Mouse (Mus musculus) thymus, postnatal 36 days (tissue): Measurements from ENCODE around the gene Lce1e.

ENCODE experiments used
- DNase-seq, 2 experiments: peaks; one replicate each; pipeline ENCODE4 v3.0.0; 2022; ENCODE audit warnings: mixed read lengths in 2 of 2

Lce1e gene

DNA sequence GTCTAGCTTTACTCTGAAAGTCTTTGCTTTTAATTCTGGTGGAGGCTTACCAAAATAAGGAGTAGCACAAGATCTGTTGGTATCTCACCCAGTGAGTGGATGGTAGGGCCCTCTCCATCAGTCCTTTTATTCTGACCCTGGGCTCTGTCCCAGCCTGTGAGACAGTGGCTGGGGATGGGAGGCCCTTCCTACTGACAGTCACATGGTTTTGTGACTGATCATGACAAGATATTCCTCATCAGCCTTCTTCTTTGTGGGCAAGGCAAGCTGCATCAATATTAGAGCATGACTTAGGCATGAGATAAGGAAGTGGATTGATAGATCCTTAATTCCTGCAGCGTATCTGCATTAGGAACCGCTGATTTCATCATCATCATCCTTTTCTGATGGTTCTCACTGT lies at the start of gene Lce1e:
Gene Lce1e (minus strand): TSS at position 101 of the 400 bp plus-strand sequence.
- no peak for DNase-seq

DNA sequence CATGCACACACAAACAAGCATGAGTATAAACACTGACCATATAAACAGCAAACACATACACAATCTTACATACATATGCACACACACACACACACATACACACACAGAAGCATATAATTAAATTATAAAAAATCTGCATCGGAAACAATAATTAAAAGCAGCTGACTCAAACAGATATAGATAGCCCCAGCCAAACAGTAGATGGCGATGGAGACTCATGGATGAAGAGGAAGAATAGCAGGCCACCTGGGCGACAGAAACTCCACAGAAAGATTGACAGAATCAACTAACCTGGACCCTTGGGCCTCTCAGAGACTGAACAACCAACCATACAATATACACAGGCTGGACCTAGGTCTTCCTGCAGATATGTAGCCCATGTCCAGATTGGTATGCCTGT lies 44.3 kb upstream of the Lce1e start:
- DNase-seq = no peak

DNA sequence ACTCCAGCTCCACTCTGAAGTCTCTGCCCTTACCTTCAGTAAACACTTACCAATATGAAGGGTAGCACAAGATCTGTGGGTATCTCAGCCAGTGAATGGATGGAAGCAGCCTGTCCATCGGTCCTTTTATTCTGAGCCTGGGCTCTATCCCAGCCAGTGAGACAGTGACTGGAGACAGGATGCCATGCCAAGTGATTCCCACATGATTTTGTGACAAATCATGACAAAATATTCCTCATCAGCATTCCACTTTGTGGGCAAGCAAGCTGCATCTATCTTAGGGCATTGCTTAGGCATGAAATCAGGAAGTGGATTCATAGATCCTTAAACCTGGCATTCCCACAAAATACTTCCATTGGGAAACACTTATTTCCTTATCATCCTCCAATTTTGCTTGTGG lies 43.4 kb upstream of the Lce1e start, which contains the start of gene Lce1g:
Gene Lce1g (minus strand): TSS at position 101 of the 400 bp plus-strand sequence.
- DNase-seq = no peak

- DNase-seq = no peak
Measured at GRCm38 (mm10) chr3:92738996-92739395, 30.1 kb upstream of the Lce1e start, which contains the start of gene Gm38119. TSS of gene Gm38119 (minus strand) at chr3:92739096.

GRCm38 (mm10) chr3:92722631-92723030 lies 13.8 kb upstream of the Lce1e start:
- no peak for DNase-seq

- no peak for DNase-seq
Measured at GRCm38 (mm10) chr3:92720250-92720649, 11.4 kb upstream of the Lce1e start, which contains the start of gene Lce1f. TSS of gene Lce1f (minus strand) at chr3:92720350.

DNA sequence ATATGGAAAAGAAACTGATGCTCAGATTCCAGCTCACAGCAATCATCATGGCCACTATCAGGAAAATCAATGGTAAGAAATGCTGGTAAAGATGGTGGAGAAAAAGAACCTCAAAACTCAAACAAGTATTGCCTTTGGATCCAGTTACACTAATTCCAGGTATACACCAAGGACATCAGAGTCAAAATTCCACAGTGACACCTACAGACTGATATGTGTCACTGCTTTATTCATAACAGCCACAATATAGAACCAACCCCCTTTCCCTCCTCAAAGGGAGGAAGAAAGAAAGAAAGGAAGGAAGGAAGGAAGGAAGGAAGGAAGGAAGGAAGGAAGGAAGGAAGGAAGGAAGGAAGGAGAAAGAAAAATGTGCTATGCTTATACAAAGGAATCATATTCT lies 6.2 kb upstream of the Lce1e start:
- no peak for DNase-seq

DNA sequence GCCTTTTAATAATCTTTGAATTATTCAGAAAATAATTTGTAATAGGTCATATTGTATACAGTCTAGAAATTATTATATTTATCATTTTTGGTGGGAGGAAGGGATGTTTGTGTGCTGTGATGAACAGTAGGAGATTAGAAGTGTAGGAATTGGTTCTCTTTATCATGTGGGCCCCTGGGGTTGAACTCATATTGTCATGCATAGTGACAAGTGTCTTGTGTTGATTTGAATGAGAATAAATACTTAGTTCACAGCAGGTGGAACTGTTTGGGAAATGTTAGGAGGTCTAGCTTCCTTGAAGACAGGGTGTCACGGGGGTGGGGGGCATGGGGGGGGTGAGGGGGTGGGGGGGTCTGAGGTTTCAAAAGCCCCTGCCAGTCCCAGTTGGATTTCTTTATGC lies 14.3 kb downstream of the Lce1e start:
- no peak for DNase-seq

- no peak for DNase-seq
Measured at GRCm38 (mm10) chr3:92691688-92692087, 17.2 kb downstream of the Lce1e start.

DNA sequence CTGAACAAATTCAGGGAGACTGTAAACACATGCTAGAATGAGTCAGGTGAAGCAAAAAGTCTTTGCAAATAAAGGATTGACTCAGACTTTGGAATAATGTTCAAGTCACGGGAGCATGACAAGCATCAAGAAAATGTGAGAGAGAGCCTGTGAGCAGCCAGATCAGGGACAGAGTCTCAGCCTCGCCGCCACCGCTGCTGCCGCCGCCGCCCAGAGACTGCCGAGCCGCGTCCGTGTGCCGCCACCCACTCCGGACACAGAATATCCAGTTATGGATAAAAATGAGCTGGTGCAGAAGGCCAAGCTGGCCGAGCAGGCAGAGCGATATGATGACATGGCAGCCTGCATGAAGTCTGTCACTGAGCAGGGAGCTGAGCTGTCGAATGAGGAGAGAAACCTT lies 19.7 kb downstream of the Lce1e start:
- DNase-seq = peak; percentile 3 to 39

DNA sequence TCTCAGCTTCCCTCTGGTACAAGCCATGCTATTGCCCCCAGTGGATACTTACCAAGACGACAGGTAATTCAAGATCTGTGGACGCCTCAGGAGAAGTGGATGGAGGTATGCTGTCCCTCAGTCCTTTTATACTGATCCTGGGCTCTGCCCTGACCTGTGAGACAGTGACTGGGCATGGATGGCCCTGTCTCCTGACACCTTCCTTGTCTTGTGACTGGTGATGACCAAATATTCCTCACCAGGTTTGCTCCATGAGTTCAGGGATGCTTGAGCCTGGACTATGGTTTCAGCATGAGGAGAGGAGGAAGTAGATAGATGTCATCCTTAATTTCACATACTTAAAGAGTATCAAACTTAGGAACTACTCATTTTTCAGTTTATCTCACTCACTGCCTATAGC lies 21.8 kb downstream of the Lce1e start, which contains the start of gene Lce1d:
Gene Lce1d (minus strand): TSS at position 101 of the 400 bp plus-strand sequence.
- DNase-seq = no peak

DNA sequence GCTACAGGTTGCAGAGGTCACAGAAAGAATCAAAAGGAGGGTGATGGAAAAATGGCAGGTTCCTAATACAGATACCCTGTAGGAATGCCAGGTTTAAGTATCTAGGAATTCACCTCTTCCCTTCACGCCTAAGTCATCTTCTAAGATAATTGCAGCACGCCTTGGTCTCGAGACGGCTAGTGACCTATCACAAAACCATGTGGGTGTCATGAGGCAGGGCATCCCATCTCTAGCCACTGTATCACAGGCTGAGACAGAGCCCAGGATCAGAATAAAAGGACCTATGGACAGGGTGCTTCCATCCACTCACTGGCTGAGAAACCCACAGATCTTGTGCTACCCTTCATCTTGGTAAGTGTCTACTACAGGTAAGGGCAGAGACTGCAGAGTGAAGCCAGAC lies 29.9 kb downstream of the Lce1e start, which contains the start of gene Lce1c:
Gene Lce1c (plus strand): TSS at position 301 of the 400 bp plus-strand sequence.
- no peak for DNase-seq

GRCm38 (mm10) chr3:92670215-92670614 lies 38.7 kb downstream of the Lce1e start, which contains the start of gene Lce1a2:
TSS of gene Lce1a2 (minus strand) at chr3:92670315.
- no peak for DNase-seq
